8 mouse cellular contexts compared by ENCODE assay signal in genomic region chr19:58861174-58861760, GRCm38 (mm10).
DNase-seq lines count a peak whose midpoint lies in the region; ATAC-seq and TF ChIP-seq lines count a peak whose summit lies in the region.

No protein-coding gene starts in this region.

- 18% methylated on average over 12 of the region's 12 CpGs for WGBS in kidney, embryonic 15.5 days
- 27% methylated on average over 11 of the region's 12 CpGs for WGBS in embryonic facial prominence, embryonic 14.5 days
- 16% methylated on average over 12 of the region's 12 CpGs for WGBS in hindbrain, postnatal 0 days
- 17% methylated on average over 12 of the region's 12 CpGs for WGBS in midbrain, embryonic 15.5 days
- WGBS in thymus, adult 2 months = 58% methylated on average over 12 of the region's 12 CpGs

- H3K9ac ChIP-seq in kidney, embryonic 15.5 days = 0 out of 2 replicates have a peak overlapping the region, but pooled peaks have one; percentile 14
- H3K9ac ChIP-seq in embryonic facial prominence, embryonic 14.5 days (ENCODE audit: low read depth, low read length) = no peak overlapping the region
- H3K9ac ChIP-seq in hindbrain, postnatal 0 days (replicated peaks; ENCODE audit: low read length) = peak overlapping the region; percentile 60; the same call in 1 of the 2 replicates
- H3K9ac ChIP-seq in midbrain, embryonic 15.5 days = peak overlapping the region; percentile 68

- no peaks in the 10 kb centered on the region for H3K9me3 ChIP-seq in kidney, embryonic 15.5 days (replicated peaks)
- no peaks in the 10 kb centered on the region for H3K9me3 ChIP-seq in embryonic facial prominence, embryonic 14.5 days (ENCODE audit: control insufficient read depth, low read length)
- no peaks in the 10 kb centered on the region for H3K9me3 ChIP-seq in hindbrain, postnatal 0 days (ENCODE audit: low read length)
- H3K9me3 ChIP-seq in midbrain, embryonic 15.5 days = no peaks in the 10 kb centered on the region

- H3K27me3 ChIP-seq in kidney, embryonic 15.5 days = peaks cover 16% of the 10 kb centered on the region
- no peaks in the 10 kb centered on the region; the same call in 1 of the 2 replicates for H3K27me3 ChIP-seq in embryonic facial prominence, embryonic 14.5 days (replicated peaks; ENCODE audit: control insufficient read depth, insufficient read depth, low read length)
- no peaks in the 10 kb centered on the region for H3K27me3 ChIP-seq in hindbrain, postnatal 0 days (ENCODE audit: insufficient read depth, low read length)
- no peaks in the 10 kb centered on the region for H3K27me3 ChIP-seq in midbrain, embryonic 15.5 days (replicated peaks)
- peaks cover 13% of the 10 kb centered on the region; the same call in 1 of the 2 replicates for H3K27me3 ChIP-seq in thymus, adult 2 months (ENCODE audit: control insufficient read depth, insufficient read depth, low read length)

- ATAC-seq in kidney, embryonic 15.5 days (replicated peaks; ENCODE audit: low FRiP score) = no peak
- no peak for ATAC-seq in embryonic facial prominence, embryonic 14.5 days (ENCODE audit: low read depth)
- ATAC-seq in hindbrain, postnatal 0 days = no peak; the same call in 1 of the 2 replicates
- ATAC-seq in midbrain, embryonic 15.5 days (replicated peaks) = no peak; the same call in 1 of the 2 replicates

- no peak for TF ChIP-seq POLR2A in thymus, adult 2 months (IDR thresholded peaks at IDR 0.05; ENCODE audit: control insufficient read depth, extremely low read depth, insufficient read depth, low read length, poor library complexity)

- H3K36me3 ChIP-seq in kidney, embryonic 15.5 days = no peaks in the 10 kb centered on the region
- H3K36me3 ChIP-seq in embryonic facial prominence, embryonic 14.5 days (ENCODE audit: control insufficient read depth, insufficient read depth, low read length) = no peaks in the 10 kb centered on the region
- no peaks in the 10 kb centered on the region for H3K36me3 ChIP-seq in hindbrain, postnatal 0 days (ENCODE audit: insufficient read depth, low read length)
- no peaks in the 10 kb centered on the region for H3K36me3 ChIP-seq in midbrain, embryonic 15.5 days (replicated peaks)
- H3K36me3 ChIP-seq in thymus, adult 2 months (ENCODE audit: control insufficient read depth, insufficient read depth, low read length) = no peaks in the 10 kb centered on the region

- peaks cover 24% of the 10 kb centered on the region for H3K4me1 ChIP-seq in kidney, embryonic 15.5 days
- H3K4me1 ChIP-seq in embryonic facial prominence, embryonic 14.5 days (ENCODE audit: control insufficient read depth, insufficient read depth, low read length) = peaks cover 12% of the 10 kb centered on the region; the same call in 1 of the 2 replicates
- no peaks in the 10 kb centered on the region for H3K4me1 ChIP-seq in hindbrain, postnatal 0 days (ENCODE audit: insufficient read depth, low read length)
- peaks cover 31% of the 10 kb centered on the region for H3K4me1 ChIP-seq in midbrain, embryonic 15.5 days
- peaks cover 14% of the 10 kb centered on the region for H3K4me1 ChIP-seq in thymus, adult 2 months (replicated peaks; ENCODE audit: control insufficient read depth, insufficient read depth, low read length)

- H3K4me2 ChIP-seq in kidney, embryonic 15.5 days = peak overlapping the region; percentile 98
- peak overlapping the region; percentile 91 for H3K4me2 ChIP-seq in embryonic facial prominence, embryonic 14.5 days (ENCODE audit: low read depth, low read length)
- H3K4me2 ChIP-seq in hindbrain, postnatal 0 days (ENCODE audit: low read depth, low read length) = peak overlapping the region; percentile 79
- H3K4me2 ChIP-seq in midbrain, embryonic 15.5 days = peak overlapping the region; percentile 86

- DNase-seq in kidney, adult 11 months = no peak
- no peak for DNase-seq in embryonic facial prominence, embryonic 14.5 days (ENCODE audit: low spot score)
- no peak for DNase-seq in hindbrain, postnatal 0 days (ENCODE audit: low spot score)
- no peak for DNase-seq in MN1 (ENCODE audit: low spot score)
- no peak for DNase-seq in thymus, adult 2 months
- DNase-seq in embryo, embryonic 9.5 days (ENCODE audit: extremely low spot score) = no peak

- H3K4me3 ChIP-seq in kidney, embryonic 15.5 days (replicated peaks) = peak overlapping the region; percentile 73
- peak overlapping the region; percentile 53 for H3K4me3 ChIP-seq in embryonic facial prominence, embryonic 14.5 days (ENCODE audit: low read depth, low read length)
- H3K4me3 ChIP-seq in hindbrain, postnatal 0 days (ENCODE audit: low read length) = peak overlapping the region; percentile 55
- peak overlapping the region; percentile 72 for H3K4me3 ChIP-seq in midbrain, embryonic 15.5 days
- H3K4me3 ChIP-seq in thymus, adult 2 months (ENCODE audit: control insufficient read depth, insufficient read depth, low read length) = no peak overlapping the region

- no peak for TF ChIP-seq CTCF in hindbrain, postnatal 0 days (IDR thresholded peaks at IDR 0.05; ENCODE audit: low read depth)
- TF ChIP-seq CTCF in thymus, adult 2 months (IDR thresholded peaks at IDR 0.05; ENCODE audit: borderline replicate concordance, control insufficient read depth, extremely low read depth, insufficient read depth, low read length, poor library complexity) = no peak

- peak overlapping the region; percentile 81 for H3K27ac ChIP-seq in kidney, embryonic 15.5 days
- no peak overlapping the region for H3K27ac ChIP-seq in embryonic facial prominence, embryonic 14.5 days (replicated peaks; ENCODE audit: low read depth, low read length)
- H3K27ac ChIP-seq in hindbrain, postnatal 0 days = peak overlapping the region; percentile 74; the same call in 1 of the 2 replicates
- peak overlapping the region; percentile 78 for H3K27ac ChIP-seq in midbrain, embryonic 15.5 days
- H3K27ac ChIP-seq in thymus, adult 2 months (ENCODE audit: control insufficient read depth, insufficient read depth, low read length) = no peak overlapping the region

Comparison
In these comparisons a context has a peak if more than half of its experiments do, and no peak if none do; other contexts are left out.
1. H3K27ac ChIP-seq: peak in kidney, embryonic 15.5 days (single experiment), hindbrain, postnatal 0 days (single experiment) and midbrain, embryonic 15.5 days (single experiment); none in embryonic facial prominence, embryonic 14.5 days (single experiment) and thymus, adult 2 months (single experiment).
2. Peak in every context shown above with its lines, with median percentiles within 50 percentile points of each other: H3K4me2 ChIP-seq.